Mouse (Mus musculus) kidney, embryonic 15.5 days (tissue): ENCODE data around the gene Jade2. TPM values are rescaled to one million over a fixed set of nuclear protein-coding genes. Genes with fewer than 3 reads are reported as not detected.

Experiments used
- ATAC-seq: fragments of 200-750 bp; cut with Nextera tagmentation; replicated peaks from 2 replicates; pipeline ENCODE4 v1.8.0; 2017; ENCODE audit warnings: moderate TSS enrichment; ENCODE audit not compliant: low FRiP score
- H3K27ac ChIP-seq: fragments of 300-500 bp; sonication (generic); 2 replicates; pipeline ENCODE4 v1.5.1; 2015; ENCODE audit warnings: mild to moderate bottlenecking, inconsistent platforms
- H3K27me3 ChIP-seq: fragments of 300-500 bp; sonication (generic); 2 replicates; pipeline ENCODE4 v1.6.1; 2015; ENCODE audit warnings: inconsistent platforms
- H3K36me3 ChIP-seq: fragments of 300-500 bp; sonication (generic); 2 replicates; pipeline ENCODE4 v1.6.1; 2015; ENCODE audit warnings: inconsistent platforms
- H3K4me1 ChIP-seq: fragments of 300-500 bp; sonication (generic); 2 replicates; pipeline ENCODE4 v1.6.1; 2015; ENCODE audit warnings: inconsistent platforms
- H3K4me2 ChIP-seq: fragments of 300-500 bp; sonication (generic); 2 replicates; pipeline ENCODE4 v1.6.1; 2015; ENCODE audit warnings: moderate library complexity, mild to moderate bottlenecking, inconsistent platforms
- H3K4me3 ChIP-seq: fragments of 300-500 bp; sonication (generic); replicated peaks from 2 replicates; pipeline ENCODE4 v1.5.1; 2015; ENCODE audit warnings: mild to moderate bottlenecking, inconsistent platforms
- H3K9ac ChIP-seq: fragments of 300-500 bp; sonication (generic); 2 replicates; pipeline ENCODE4 v1.6.1; 2015; ENCODE audit warnings: mild to moderate bottlenecking, inconsistent platforms
- H3K9me3 ChIP-seq: fragments of 300-500 bp; sonication (generic); replicated peaks from 2 replicates; pipeline ENCODE4 v1.6.1; 2016; ENCODE audit warnings: inconsistent platforms
- WGBS: fragments of 180-500 bp; shearing (Covaris S2); methylation state at CpG from one replicate; pipeline ENCODE4 v1.1.7; 2015; ENCODE audit warnings: mixed read lengths; 5-methylcytosine and 5-hydroxymethylcytosine counted together
- polyA plus RNA-seq: library from polyadenylated mRNA; unstranded; fragments of >200 nt; fragmentation: Nextera tagmentation; extraction: Ambion mirVana; gene quantifications from 2 replicates; pipeline ENCODE4 v1.2.1, GENCODE M21; 2015

Jade2 gene
- 0.63 and 0.81 TPM in 2 replicates for polyA plus RNA-seq

GRCm38 (mm10) chr11:51857081-51857671 lies at the start of gene Jade2:
Gene Jade2 (minus strand): TSS chr11:51857653.
- peak within 1 kb of the TSS; percentile 91 for H3K4me2 ChIP-seq
- H3K4me3 ChIP-seq: peak within 1 kb of the TSS; percentile 61
- WGBS: under 1% methylated on average over 47 of the region's 47 CpGs
- H3K27me3 ChIP-seq: peaks cover 46% of the 10 kb centered on the region
- peaks cover 51% of the 10 kb centered on the region for H3K4me1 ChIP-seq
- no peaks in the 10 kb centered on the region for H3K9me3 ChIP-seq
- no peak for ATAC-seq
- H3K36me3 ChIP-seq: no peaks in the 10 kb centered on the region
- peak within 1 kb of the TSS; percentile 83 for H3K27ac ChIP-seq
- peak within 1 kb of the TSS; percentile 48 for H3K9ac ChIP-seq

- no peaks in the 10 kb centered on the region for H3K4me1 ChIP-seq
- no peaks in the 10 kb centered on the region for H3K9me3 ChIP-seq
- H3K27ac ChIP-seq: no peak overlapping the region
- H3K27me3 ChIP-seq: 0 out of 2 replicates have a peak, but pooled peaks cover 7% of the 10 kb centered on the region
- ATAC-seq: no peak
- H3K9ac ChIP-seq: no peak overlapping the region
- H3K36me3 ChIP-seq: no peaks in the 10 kb centered on the region
- no peak overlapping the region for H3K4me2 ChIP-seq
- H3K4me3 ChIP-seq: no peak overlapping the region
- WGBS: 91% methylated on average over 3 of the region's 3 CpGs
Observed at GRCm38 (mm10) chr11:51904224-51904623, 46.8 kb upstream of the Jade2 start.

GRCm38 (mm10) chr11:51899691-51900090 lies 42.2 kb upstream of the Jade2 start:
- Histone ChIP-seq H3K36me3 (no peaks in the 10 kb centered on the region), H3K4me1 (no peaks in the 10 kb centered on the region), H3K9ac (no peak overlapping the region), H3K27me3 (peaks cover 11% of the 10 kb centered on the region; the same call in 1 of the 2 replicates), H3K4me3 (no peak overlapping the region), H3K9me3 (no peaks in the 10 kb centered on the region), H3K4me2 (no peak overlapping the region), H3K27ac (no peak overlapping the region)
- 87% methylated on average over 10 of the region's 10 CpGs for WGBS
- no peak for ATAC-seq

- no peak overlapping the region for H3K27ac ChIP-seq
- H3K9ac ChIP-seq: no peak overlapping the region
- no peaks in the 10 kb centered on the region for H3K36me3 ChIP-seq
Observed at GRCm38 (mm10) chr11:51898326-51899080, 41.0 kb upstream of the Jade2 start.

GRCm38 (mm10) chr11:51897311-51897710 lies 39.9 kb upstream of the Jade2 start:
- no peak overlapping the region for H3K9ac ChIP-seq
- H3K27me3 ChIP-seq: peaks cover 11% of the 10 kb centered on the region; the same call in 1 of the 2 replicates
- WGBS: 86% methylated on average over 11 of the region's 11 CpGs
- H3K4me2 ChIP-seq: no peak overlapping the region
- H3K4me3 ChIP-seq: no peak overlapping the region
- H3K36me3 ChIP-seq: no peaks in the 10 kb centered on the region
- no peaks in the 10 kb centered on the region for H3K4me1 ChIP-seq
- no peaks in the 10 kb centered on the region for H3K9me3 ChIP-seq
- H3K27ac ChIP-seq: no peak overlapping the region
- no peak for ATAC-seq

More at GRCm38 (mm10) chr11:51898326-51899080, 41.0 kb upstream of the Jade2 start:
- WGBS: 53% methylated on average over 21 of the region's 21 CpGs
- Histone ChIP-seq H3K9me3 (no peaks in the 10 kb centered on the region), H3K4me2 (no peak overlapping the region), H3K4me3 (no peak overlapping the region), H3K4me1 (no peaks in the 10 kb centered on the region), H3K27me3 (peaks cover 11% of the 10 kb centered on the region; the same call in 1 of the 2 replicates)
- no peak for ATAC-seq

- Histone ChIP-seq H3K27ac (no peak overlapping the region), H3K9ac (no peak overlapping the region), H3K9me3 (no peaks in the 10 kb centered on the region), H3K36me3 (no peaks in the 10 kb centered on the region), H3K27me3 (peaks cover 11% of the 10 kb centered on the region; the same call in 1 of the 2 replicates), H3K4me2 (no peak overlapping the region), H3K4me3 (no peak overlapping the region), H3K4me1 (no peaks in the 10 kb centered on the region)
- no peak for ATAC-seq
- WGBS: 20% methylated on average over 4 of the region's 4 CpGs
Observed at GRCm38 (mm10) chr11:51896012-51896411, 38.6 kb upstream of the Jade2 start.

GRCm38 (mm10) chr11:51885681-51886080 lies 28.2 kb upstream of the Jade2 start:
- H3K4me1 ChIP-seq: no peaks in the 10 kb centered on the region
- H3K27ac ChIP-seq: no peak overlapping the region
- WGBS: 85% methylated on average over 6 of the region's 6 CpGs
- H3K27me3 ChIP-seq: no peaks in the 10 kb centered on the region
- no peak overlapping the region for H3K4me2 ChIP-seq
- no peaks in the 10 kb centered on the region for H3K9me3 ChIP-seq
- no peak overlapping the region for H3K4me3 ChIP-seq
- no peak for ATAC-seq
- no peak overlapping the region for H3K9ac ChIP-seq
- H3K36me3 ChIP-seq: no peaks in the 10 kb centered on the region

GRCm38 (mm10) chr11:51884092-51884491 lies 26.6 kb upstream of the Jade2 start:
- Histone ChIP-seq H3K9ac (no peak overlapping the region), H3K27ac (no peak overlapping the region), H3K27me3 (no peaks in the 10 kb centered on the region), H3K4me3 (no peak overlapping the region), H3K4me1 (no peaks in the 10 kb centered on the region), H3K36me3 (no peaks in the 10 kb centered on the region), H3K4me2 (no peak overlapping the region), H3K9me3 (no peaks in the 10 kb centered on the region)
- WGBS: 50% methylated on average over 1 of the region's 1 CpGs
- no peak for ATAC-seq

- H3K4me2 ChIP-seq: no peak overlapping the region
- no peaks in the 10 kb centered on the region for H3K27me3 ChIP-seq
- H3K27ac ChIP-seq: no peak overlapping the region
- H3K9ac ChIP-seq: no peak overlapping the region
- 34% methylated on average over 5 of the region's 5 CpGs for WGBS
- no peaks in the 10 kb centered on the region for H3K9me3 ChIP-seq
- no peaks in the 10 kb centered on the region for H3K4me1 ChIP-seq
- no peak overlapping the region for H3K4me3 ChIP-seq
- H3K36me3 ChIP-seq: no peaks in the 10 kb centered on the region
- peak; percentile 67; the same call in 1 of the 2 replicates for ATAC-seq
Observed at GRCm38 (mm10) chr11:51883670-51884069, 26.2 kb upstream of the Jade2 start.

- no peak for ATAC-seq
- 86% methylated on average over 7 of the region's 7 CpGs for WGBS
Observed at GRCm38 (mm10) chr11:51881776-51882175, 24.3 kb upstream of the Jade2 start.

GRCm38 (mm10) chr11:51881041-51881730 lies 23.7 kb upstream of the Jade2 start:
- no peaks in the 10 kb centered on the region for H3K9me3 ChIP-seq
- 90% methylated on average over 15 of the region's 15 CpGs for WGBS
- no peak overlapping the region for H3K4me3 ChIP-seq
- no peaks in the 10 kb centered on the region for H3K36me3 ChIP-seq
- no peak overlapping the region for H3K4me2 ChIP-seq
- ATAC-seq: no peak
- no peaks in the 10 kb centered on the region for H3K27me3 ChIP-seq
- no peak overlapping the region for H3K27ac ChIP-seq
- H3K4me1 ChIP-seq: no peaks in the 10 kb centered on the region
- no peak overlapping the region for H3K9ac ChIP-seq

More at GRCm38 (mm10) chr11:51881776-51882175, 24.3 kb upstream of the Jade2 start:
- H3K36me3 ChIP-seq: no peaks in the 10 kb centered on the region
- H3K4me2 ChIP-seq: no peak overlapping the region
- H3K9ac ChIP-seq: no peak overlapping the region
- H3K27me3 ChIP-seq: no peaks in the 10 kb centered on the region
- H3K4me3 ChIP-seq: no peak overlapping the region
- H3K4me1 ChIP-seq: no peaks in the 10 kb centered on the region
- H3K9me3 ChIP-seq: no peaks in the 10 kb centered on the region
- H3K27ac ChIP-seq: no peak overlapping the region

GRCm38 (mm10) chr11:51876943-51877344 lies 19.5 kb upstream of the Jade2 start:
- Histone ChIP-seq H3K36me3 (no peaks in the 10 kb centered on the region), H3K27me3 (no peaks in the 10 kb centered on the region), H3K4me3 (no peak overlapping the region), H3K9ac (no peak overlapping the region), H3K4me2 (no peak overlapping the region), H3K9me3 (no peaks in the 10 kb centered on the region), H3K4me1 (no peaks in the 10 kb centered on the region), H3K27ac (no peak overlapping the region)
- ATAC-seq: no peak
- WGBS: 79% methylated on average over 4 of the region's 4 CpGs
